Mouse (Mus musculus): ENCODE results near the gene Pdia4.
"Not testable (repeated sequence)": the region's sequence is repeated elsewhere in the genome, so short reads cannot be mapped to it uniquely, and the experiment has no call there.

The Pdia4 gene

DNA sequence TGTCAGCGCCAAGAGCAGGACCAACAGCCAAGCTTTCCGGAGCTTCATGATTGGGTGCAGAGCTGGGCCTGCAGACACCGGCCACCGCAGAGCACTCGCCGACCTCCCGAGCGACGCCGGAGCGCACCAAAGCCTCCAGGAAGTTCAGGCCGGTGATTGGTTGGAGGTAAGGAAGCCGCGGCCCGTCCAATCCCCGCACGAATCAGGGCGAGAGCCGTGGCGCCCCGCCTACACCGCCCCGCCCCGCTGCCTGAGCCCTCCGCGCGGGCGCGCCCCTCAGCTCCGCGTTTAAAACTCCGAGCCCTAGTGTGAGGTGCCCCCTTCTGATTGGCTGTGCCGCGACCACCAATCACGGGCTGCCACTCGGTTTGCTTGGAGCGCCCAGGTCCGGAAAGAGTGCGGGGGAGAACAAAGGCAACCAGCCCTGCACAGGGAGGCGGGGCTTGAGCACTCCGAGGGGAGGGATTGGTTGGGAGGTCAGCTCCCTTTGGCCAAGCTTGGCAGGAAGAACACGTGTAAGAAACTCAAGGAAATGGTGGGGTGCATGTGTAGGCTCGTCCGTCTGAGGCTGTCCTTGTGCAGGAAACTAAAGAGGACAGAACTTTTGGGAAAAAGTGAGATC is at the start of gene Pdia4:
Gene Pdia4 (minus strand): TSS at position 174 of the 622 bp plus-strand sequence.
- peak; percentile 98 for DNase-seq

DNA sequence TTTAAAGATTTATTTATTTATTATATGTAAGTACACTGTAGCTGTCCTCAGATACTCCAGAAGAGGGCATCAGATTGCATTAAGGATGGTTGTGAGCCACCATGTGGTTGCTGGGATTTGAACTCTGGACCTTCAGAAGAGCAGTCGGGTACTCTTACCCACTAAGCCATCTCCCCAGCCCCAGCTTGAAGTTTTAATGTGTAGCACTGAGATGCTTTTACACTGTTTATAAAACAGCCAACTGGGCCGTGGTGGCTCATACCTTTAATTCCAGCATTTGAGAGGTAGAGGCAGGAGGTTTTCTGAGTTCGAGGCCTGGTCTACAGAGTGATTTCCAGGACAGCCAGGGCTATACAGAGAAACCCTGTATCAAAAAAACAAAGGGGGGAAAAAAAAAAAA is 44.5 kb upstream of the Pdia4 start:
- DNase-seq = not testable (repeated sequence)

DNA sequence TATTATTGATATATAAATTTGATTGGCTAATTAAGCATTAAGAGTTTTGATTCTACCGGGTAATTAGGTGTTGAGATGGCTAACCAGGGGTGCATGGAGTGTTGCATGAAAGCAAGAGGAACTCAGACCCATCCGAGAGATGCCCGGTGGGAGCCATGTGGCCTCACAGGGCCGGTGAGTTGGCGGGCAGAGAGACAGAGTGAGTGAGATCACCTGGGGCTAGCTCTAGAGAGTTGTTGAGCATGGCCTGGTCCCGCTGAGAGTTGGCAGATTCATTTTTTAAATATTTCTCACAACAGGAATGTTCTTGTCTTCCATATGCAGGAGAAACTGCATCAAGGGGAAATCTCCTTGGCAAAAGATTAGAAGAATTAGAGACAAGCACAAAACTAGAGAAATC is 44.0 kb upstream of the Pdia4 start:
- DNase-seq = peak; percentile 33 to 36

DNA sequence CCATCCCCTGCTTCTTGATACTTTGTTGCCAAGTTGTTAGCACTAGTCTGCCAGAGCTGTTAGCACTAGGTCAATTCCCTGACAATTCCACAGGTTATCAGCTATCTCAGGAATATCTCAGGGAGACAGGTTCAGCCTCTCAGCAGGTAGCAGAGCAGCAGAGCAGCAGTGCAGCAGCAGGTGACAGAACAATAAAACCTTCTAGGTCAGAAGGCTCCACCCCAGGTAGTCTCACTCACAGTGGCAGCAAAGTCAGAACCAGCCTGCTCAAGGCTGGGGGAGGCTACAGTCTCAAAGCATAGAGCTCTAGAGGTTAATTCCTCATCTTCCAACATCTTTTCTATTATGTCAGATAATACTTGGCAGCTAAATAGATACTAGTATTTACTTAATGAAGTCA is 32.5 kb upstream of the Pdia4 start:
- DNase-seq = no peak

DNA sequence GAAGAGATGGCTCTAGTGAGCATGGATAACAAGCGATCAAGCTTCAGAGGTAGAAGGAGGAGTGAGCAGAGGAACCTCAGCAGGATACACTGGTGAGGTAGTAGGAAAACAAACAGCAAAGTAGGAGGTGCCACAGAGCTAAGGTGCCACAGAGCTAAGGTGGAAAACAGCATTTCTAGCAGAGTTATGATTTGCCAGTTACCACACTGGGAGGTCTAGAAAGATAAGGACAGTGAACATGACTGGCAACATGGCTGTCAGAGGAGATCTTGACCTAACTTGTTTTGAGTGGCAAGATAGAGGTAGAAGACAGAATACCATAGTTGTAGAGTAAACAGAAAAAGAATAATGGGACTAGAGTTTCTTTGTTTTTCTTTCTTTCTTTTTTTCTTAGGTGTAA is 29.1 kb upstream of the Pdia4 start:
- DNase-seq = no peak

DNA sequence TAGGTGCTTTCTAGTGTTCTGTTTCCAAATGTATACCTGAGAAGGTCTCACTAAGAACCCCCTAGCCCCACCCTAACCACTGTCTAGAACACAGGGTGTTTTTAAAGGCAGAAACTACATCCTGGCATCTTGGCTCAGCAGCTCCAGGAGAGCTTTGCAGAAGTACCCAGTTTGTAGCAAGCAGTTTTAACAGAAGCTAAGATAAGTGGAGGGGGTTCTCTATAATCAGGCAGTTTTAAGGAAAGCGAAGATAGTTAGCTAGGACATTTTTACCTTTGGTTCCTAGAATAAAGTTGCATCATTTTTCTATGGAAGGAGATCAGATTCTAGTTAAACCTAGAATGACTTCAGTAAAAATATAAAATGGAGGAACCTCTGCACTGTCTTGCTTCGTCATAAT is 28.6 kb upstream of the Pdia4 start:
- DNase-seq = no peak

DNA sequence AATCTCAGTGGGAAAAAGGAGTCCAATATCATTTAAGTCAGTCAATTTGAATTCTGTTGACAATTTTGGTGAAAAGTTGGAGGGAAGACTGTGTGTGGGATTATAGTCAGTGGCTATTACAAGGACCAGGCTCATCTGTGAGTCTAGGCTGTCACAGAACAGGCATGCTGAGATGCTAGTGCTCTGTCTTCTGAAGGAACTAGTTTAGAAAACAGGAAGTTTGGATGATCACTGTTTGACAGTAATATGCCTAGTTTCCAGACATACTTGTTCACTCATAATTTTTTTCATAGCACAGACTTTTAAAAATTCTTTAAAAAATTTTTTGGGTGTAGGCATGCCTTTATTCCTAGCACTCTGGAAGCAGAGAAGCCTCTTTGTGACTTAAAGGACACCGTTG is 27.8 kb upstream of the Pdia4 start:
- no peak for DNase-seq

DNA sequence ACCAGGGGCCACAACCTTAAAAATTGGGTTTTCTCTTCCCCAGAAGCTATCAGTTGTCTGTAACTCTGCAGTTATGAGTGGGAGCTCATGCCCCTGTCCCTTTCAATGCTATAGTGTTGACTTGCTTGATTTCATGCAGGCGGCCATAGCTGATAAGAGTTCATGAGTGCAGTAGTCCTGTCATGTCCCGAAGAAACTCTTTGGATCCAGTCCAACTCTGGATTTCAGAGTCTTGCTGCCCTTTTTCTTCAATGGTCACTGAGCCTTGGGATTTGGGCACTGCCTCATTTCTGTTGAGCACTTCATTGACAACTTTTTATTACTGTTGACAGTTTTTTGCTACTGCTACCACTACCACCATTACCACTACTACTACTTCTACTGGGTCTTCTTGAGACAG is 24.4 kb upstream of the Pdia4 start:
- no peak for DNase-seq

DNA sequence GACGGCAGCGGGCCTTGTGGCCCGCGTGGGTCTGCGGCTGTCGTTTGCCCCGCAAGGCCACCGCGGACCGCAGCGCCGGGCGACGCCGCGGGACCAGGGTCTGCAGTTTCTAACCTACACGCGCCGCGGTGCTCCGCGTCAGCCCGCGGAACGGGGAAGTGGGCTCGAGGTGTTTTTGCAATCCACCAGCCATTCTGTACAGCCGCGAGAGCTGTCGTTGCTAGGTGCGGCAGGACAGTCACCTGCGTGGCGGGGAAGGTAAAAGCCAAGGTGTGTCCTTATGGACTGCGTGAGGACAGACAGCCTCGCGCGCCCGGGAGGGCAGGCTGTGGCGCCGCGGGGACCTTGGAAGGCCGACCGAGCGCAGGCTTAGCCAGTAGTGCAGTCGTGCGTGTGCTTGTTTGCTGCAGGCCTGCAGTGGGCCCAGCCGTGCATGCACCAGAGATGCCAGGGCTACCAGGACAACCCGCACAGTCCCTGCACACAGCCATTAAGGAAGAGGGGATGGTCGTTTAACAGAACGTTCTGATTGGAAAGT is 22.8 kb upstream of the Pdia4 start:
- peak; percentile 66 to 76 for DNase-seq

DNA sequence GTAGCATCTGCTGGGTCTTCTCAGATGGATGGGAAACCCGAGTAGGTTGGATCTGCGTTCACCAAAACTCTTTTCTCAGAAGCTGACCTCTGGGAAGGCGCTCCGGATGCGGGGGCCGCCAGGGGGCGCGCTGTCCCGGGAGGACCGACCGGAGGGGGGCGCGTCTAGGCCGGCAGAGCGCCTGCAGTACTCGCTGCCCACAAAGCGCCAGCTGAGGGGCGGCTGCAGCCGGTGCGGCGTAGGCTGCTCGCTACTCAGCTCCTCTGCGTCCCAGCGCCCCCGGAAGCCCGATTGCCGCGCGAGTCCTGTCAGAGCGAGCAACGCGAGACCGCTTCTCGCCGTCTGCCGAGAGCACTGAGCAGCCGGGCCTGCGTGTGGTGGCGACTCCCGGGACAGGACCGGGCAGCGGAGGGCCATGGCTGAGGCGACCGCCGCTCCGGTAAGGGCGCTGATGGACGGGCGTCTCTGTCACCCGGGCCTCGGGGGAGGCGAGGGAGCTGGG is 22.3 kb upstream of the Pdia4 start, which contains the start of gene Zfp398:
Gene Zfp398 (plus strand): TSS at position 180 of the 502 bp plus-strand sequence.
- DNase-seq = peak; percentile 95 to 99

DNA sequence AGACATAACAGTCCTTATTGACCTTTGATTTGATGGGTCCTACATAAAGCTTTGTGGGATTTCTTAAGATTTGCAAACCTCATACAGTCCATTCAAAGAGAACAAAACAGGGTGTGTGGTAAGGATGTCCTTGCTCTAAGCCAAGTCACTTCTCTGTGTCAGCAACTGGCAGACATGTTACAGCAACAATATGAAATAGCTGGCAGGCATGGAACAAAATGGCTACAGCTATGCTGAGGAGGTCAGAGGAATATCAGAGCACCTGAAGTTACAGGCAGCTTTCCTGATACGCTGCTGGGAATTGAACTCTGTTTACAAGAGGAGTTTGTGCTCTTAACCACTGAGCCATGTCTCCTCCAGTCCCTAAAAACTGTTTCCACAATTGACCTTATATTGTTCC is 19.0 kb upstream of the Pdia4 start:
- no peak for DNase-seq

DNA sequence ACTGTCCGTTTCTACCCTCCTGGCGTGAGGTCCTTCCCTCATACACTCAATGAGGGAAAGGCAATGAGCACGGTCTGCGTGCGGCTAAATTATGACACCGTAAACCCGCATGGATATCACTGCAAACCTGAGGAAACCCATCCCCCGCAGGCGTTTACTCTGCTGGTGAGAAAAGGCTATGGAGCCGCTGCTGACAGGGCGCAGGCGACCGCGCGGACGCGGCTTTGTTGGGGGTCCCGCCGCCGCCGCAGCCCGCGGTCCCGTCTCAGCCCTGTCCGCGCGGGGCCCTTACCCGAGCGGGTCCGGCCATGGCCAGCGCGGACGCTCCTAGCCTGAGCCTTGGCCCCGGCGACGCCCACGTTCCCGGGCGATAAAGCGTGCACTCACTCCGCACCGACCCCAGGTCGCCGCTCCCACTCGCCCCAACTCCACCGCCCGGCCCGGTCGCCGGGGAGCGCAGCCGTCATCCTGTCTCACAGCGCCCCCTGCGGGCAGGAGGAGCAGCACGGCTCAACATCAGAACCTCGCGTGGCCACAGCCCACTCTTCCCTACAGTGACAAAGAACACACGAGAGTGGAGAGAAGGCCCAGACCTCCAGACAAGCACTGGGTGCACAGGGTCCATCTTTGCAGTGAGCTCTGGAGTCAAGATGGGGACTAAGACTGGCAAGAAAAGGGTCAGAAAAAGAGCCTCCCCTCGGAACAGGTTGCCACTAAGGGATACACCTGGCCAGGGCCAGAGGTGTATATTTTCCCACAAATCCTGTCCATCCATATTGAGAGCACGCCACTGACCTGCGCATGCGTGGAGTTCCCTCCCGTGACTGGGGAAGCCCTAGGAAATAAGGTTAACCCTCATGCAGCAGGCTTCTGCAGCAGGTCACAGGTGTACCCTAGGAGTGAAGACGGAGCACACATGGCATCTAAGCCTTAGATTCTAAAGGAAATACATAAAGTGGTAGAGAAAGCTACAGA is 17.2 kb upstream of the Pdia4 start, which contains the start of gene Zfp786:
Gene Zfp786 (minus strand): TSS at position 764 of the 975 bp plus-strand sequence.
- peak; percentile 96 to 98 for DNase-seq

DNA sequence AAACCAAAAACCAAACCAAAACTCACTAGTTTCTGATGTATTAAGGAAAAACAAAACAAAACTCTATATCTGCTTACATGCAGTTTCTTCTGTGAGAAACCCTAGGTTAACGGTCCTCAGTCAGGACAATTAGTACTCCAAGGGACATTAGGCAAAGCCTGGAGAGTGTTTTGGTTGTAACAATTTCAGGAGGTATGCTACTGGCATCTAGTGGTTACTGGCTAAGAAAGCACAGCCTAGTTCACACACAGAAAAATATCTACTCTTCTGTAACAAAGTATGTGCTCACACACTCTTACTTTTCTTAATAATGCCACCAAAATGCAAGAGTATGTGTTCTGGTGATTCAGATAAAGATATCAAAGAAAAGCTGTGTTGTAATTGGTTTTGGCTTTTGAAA is 15.7 kb upstream of the Pdia4 start:
- DNase-seq = peak in 1 of 2 experiments; percentile 19

DNA sequence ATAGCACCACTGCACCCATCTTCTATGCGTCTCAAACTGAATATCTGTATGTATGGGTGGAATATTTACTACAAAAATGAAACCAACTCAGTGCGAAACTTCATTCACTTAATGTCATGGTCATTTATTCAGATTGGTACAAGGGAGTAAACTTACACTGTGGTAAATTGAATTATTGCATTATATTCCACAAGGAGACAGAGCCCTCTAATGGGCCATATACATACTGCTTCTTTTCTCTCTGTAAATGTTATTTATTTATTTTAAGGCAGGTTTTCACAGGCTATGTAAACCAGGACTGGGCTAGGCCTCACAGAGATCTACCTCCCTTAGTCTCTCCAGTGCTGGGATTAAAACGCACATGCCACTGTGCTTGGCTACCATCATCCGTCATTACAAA is 14.2 kb upstream of the Pdia4 start:
- no peak for DNase-seq

DNA sequence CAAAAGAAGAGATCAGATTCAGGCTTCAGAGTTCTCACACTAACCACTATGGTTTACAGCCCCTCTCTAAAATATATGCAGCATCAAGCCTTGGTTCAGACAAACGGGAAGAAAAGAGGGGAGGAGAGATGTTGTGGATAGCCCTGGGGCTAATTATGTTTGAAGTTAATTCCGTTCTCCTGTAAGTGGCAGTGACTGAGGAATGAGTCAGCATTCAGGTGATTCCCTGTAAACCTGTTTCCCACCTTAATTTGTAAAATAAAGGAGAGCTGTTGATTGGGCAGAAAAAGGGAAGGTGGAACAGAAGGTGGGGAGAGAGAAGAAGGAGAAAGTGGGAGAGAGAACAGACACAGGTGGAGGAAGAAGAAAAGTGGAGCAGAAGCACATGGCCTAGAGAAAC is 11.0 kb upstream of the Pdia4 start:
- no peak for DNase-seq

DNA sequence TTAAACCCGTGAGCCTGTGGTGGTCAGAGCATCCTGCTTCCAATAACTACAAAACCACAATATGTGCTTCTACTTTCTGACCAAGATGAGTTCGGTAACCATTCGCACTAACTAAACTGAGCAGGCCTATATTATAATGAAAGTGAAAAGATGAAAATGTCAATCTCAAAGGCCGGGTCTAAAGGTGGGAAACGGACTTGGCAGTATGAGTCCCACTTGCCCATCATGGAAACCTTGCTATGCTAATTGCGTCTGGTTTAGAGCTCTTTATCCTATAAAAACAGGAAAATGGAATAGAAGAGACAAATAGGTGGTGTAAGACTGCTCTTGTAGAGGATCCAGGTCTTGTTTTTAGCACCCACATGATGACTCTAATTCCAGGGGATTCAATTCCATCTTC is 8.5 kb upstream of the Pdia4 start:
- DNase-seq = no peak

DNA sequence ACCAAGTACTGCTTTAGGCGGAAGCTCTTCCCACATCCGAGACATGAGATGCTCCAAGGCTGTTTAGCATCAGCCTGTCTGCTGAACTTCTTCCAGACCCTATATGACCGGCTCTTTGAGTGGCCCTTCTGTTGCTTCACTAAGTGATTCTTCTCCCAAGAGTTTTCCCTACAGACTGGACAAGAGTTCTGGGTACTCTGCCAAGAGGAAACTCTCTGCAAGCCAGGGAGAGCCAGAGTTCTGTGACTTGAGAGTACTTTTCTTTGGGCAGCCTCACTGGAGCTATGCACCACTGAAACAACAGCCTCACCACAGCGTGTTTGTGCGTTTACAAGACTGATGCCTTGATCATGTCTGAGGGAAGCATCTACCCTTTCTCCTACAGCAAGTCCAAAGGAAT is 8.0 kb upstream of the Pdia4 start:
- no peak for DNase-seq

DNA sequence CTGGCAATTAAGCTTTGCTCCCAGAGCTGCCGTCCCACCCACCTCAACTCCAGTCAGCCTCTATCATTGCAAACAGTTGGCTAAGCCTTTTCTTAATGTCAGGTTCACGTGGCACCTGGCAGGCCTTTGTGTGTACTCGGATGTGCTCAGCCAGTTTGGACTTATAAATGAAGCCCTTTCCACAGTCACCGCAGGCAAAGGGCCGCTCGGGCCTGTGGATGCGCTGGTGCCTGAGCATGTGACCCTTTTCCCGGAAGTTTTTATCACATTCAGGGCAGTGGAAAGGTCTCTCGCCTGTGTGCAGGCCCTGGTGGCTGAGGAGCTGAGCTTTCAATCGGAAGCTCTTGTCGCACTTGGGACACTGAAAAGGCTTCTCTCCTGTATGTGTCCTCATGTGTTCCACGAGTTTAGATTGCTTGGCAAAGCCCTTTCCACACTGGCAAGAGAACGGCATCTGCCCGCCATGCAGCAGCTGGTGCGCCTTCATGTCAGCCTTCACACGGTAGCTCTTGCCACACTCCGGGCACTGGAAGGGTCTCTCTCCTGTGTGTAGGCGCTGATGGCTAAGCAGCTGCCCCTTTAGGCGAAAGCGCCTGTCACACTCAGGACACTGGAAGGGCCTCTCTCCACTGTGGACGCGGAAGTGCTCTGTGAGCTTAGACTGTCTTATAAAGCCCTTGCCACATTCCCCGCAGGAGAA is 6.5 kb upstream of the Pdia4 start:
- DNase-seq = no peak

DNA sequence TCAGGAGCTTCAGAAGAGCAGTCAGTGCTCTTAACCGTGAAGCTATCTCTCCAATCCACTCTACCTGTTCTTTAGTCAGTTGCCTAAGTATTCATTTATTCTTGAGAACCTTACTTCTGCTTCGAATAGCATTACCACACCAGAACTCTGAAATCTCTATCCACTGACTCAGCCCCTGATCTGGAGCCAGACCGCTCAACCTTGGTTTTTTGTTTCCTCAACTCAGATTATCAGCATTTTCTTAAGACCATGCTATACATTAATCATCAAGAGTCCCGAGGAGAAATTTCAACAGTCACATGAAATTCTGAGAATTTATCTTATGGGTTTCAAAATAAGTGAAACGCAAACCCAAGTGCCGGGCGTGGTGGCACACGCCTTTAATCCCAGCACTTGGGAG is 5.5 kb upstream of the Pdia4 start:
- no peak for DNase-seq

DNA sequence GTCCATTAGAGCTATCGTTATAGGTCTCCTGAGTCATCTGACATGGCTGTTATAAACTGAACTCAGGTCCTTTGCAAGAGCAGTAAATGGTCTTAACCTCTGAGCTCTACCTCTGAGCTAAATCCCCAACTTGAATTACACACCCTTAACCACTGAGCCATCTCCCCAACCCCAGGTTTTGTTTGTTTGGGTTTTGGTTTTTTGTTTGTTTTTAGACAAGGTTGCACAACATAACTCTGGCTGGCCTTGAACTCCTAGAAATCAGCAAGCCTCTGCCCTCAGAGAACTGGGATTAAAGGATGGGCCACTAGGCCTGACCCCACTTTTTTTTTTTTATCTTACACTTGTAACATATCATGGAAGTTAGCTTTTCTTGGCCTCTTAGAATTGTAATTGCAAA is 2.9 kb upstream of the Pdia4 start:
- no peak for DNase-seq

DNA sequence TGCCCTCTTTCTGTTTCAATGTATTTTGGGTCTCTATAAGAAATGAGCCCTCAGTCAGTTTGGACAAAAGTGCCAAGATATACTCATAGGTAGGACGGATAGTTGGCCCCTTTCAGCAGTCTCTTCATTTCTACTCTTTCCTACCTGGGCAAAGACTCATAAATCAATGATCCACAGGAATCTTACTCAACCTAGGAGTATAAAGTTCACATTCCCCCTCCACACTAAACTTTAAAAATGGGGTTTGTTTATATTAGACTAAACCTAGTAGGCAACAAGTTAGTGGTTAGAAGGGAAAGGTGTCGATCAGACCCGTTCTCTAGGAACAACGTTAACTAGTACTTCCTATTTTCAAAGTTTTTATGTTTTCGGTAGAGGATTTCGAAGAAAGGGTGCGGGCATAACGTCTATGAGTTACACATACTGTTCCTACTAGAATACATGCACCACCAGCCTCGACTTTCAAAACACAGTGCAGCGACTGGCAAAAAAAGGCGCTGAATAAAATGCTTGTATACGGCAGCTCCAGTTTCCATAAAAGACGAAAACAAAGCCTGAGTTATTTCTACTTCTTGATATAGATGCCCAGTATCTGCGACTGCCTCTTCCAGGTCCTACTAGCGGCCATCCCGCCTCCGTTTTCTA is 837 bp downstream of the Pdia4 start:
- no peak for DNase-seq

DNA sequence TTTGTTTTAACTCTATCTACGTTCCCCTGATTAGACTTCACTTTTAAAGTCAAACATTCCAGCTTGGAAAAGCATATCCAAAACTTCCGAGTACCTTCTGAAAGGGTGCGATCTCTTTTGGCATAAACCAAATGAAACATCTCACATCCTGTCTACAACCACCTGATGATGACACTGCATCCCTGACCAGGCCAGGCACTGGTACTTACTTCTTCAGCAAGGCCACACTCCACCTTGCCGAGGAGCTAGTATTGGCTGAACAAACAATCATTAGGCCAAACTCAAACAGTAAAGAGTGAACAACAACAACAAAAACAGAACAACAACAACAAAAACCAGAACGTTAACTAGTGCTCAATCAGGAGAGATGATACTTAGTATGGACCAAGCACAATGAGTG is 1.9 kb downstream of the Pdia4 start:
- DNase-seq = no peak

DNA sequence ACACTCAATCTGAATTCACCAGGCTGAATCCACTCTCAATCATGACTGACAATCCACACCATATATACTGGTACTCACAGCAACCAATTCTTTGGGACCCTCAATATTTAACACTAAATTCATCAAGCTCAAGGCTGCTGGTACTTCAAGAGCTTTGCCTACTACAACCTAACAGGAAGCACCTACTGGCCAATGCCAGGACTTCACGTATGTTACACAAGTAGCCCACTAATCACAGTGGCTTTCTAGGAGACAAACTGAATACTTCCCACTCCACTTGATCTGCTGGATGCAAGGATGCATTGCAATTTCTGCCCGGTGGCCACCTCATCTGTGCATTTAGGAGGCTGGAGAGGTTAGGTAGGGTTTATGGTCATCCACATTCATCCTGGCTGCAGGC is 3.0 kb downstream of the Pdia4 start:
- DNase-seq = no peak

All from cerebellum, adult 18-20 months (tissue).